Mouse (Mus musculus) hindbrain, embryonic 13.5 days (tissue): Measurements from ENCODE around the gene Ndrg4. TPM values are rescaled to one million over a fixed set of nuclear protein-coding genes. Genes with fewer than 3 reads are reported as not detected.

Experiments
- ATAC-seq: fragments of 200-750 bp; cut with Nextera tagmentation; 2 replicates; pipeline ENCODE4 v1.8.0; 2017; ENCODE audit warnings: moderate TSS enrichment; ENCODE audit not compliant: low FRiP score
- H3K27ac ChIP-seq: fragments of 300-500 bp; sonication (generic); 2 replicates; pipeline ENCODE4 v1.5.1; 2015; ENCODE audit warnings: inconsistent platforms, mild to moderate bottlenecking, moderate library complexity
- H3K27me3 ChIP-seq: fragments of 300-500 bp; sonication (generic); 2 replicates; pipeline ENCODE4 v1.6.1; 2015; ENCODE audit warnings: mild to moderate bottlenecking, inconsistent platforms
- H3K36me3 ChIP-seq: fragments of 300-500 bp; sonication (generic); 2 replicates; pipeline ENCODE4 v1.6.1; 2015; ENCODE audit warnings: mild to moderate bottlenecking, inconsistent platforms
- H3K4me1 ChIP-seq: fragments of 300-500 bp; sonication (generic); replicated peaks from 2 replicates; pipeline ENCODE4 v1.6.1; 2015; ENCODE audit warnings: inconsistent platforms
- H3K4me2 ChIP-seq: fragments of 300-500 bp; sonication (generic); 2 replicates; pipeline ENCODE4 v1.6.1; 2015; ENCODE audit warnings: inconsistent platforms, mild to moderate bottlenecking, moderate library complexity
- H3K4me3 ChIP-seq: fragments of 300-500 bp; sonication (generic); 2 replicates; pipeline ENCODE4 v1.5.1; 2015; ENCODE audit warnings: mild to moderate bottlenecking, inconsistent platforms
- H3K9ac ChIP-seq: fragments of 300-500 bp; sonication (generic); 2 replicates; pipeline ENCODE4 v1.6.1; 2015; ENCODE audit warnings: mild to moderate bottlenecking, inconsistent platforms
- H3K9me3 ChIP-seq: fragments of 300-500 bp; sonication (generic); 2 replicates; pipeline ENCODE4 v1.6.1; 2016; ENCODE audit warnings: inconsistent platforms
- WGBS: fragments of 180-500 bp; shearing (Covaris S2); methylation state at CpG from one replicate; pipeline ENCODE4 v1.1.7; 2015; 5-methylcytosine and 5-hydroxymethylcytosine counted together
- polyA plus RNA-seq: library from polyadenylated mRNA; unstranded; fragments of >200 nt; fragmentation: Nextera tagmentation; extraction: Ambion mirVana; gene quantifications from 2 replicates; pipeline ENCODE4 v1.2.1, GENCODE M21; 2015

The Ndrg4 gene
- 224 and 229 TPM in 2 replicates for polyA plus RNA-seq

DNA sequence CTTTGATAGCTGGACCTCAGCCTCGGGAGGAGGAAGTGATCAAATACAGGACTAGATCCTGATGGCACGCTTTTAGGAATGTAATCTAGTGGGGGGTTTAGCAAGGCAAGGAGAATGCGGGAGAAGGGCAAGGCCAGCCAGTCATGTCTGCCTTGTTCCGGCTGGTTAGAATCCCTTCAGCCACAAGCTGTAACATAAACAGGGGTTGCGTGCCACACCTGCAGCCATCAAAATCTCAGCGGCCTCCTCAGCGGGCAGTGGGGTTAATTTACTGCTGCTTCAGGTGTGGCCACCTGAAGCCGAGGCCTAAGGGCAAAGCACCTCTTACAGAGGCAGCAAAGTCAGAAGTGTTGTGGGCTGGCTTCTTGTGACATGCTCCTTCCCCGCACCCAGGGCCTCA, at the start of gene Ndrg4:
Gene Ndrg4, plus strand, starts transcription at position 350 of the 400 bp plus-strand sequence.
- Histone ChIP-seq H3K27ac (peak within 1 kb of the TSS; percentile 72), H3K4me3 (peak within 1 kb of the TSS; percentile 69), H3K4me1 (peaks cover 41% of the 10 kb centered on the region), H3K36me3 (no peaks in the 10 kb centered on the region), H3K27me3 (peaks cover 63% of the 10 kb centered on the region), H3K9ac (peak within 1 kb of the TSS; percentile 85), H3K9me3 (no peaks in the 10 kb centered on the region), H3K4me2 (peak within 1 kb of the TSS; percentile 74)
- 49% methylated on average over 9 of the region's 9 CpGs for WGBS
- ATAC-seq, result no peak

DNA sequence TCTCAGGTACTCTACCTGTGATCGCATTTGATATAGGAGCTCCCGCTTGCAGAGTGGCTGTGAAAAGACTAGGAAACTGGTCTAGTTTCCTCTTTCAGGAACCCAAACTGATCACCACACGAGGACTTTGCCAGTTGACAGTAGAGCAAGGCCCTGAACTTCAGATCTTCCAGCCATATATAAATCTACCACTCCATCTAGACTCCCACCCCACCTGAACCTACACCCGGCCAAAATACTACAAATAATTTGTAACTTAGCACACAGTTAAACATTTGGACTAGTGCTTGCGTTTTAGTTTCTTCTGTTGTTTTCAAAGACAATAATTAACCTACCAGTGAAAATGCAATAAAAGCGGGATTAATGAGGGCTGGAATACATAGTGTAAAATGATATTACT, 43.9 kb upstream of the Ndrg4 start:
- peaks cover 20% of the 10 kb centered on the region for H3K27me3 ChIP-seq
- 81% methylated on average over 6 of the region's 6 CpGs for WGBS
- no peak overlapping the region for H3K9ac ChIP-seq
- peaks cover 12% of the 10 kb centered on the region for H3K4me1 ChIP-seq
- no peak overlapping the region for H3K27ac ChIP-seq
- peak overlapping the region; percentile 83 for H3K4me3 ChIP-seq
- ATAC-seq, result no peak
- no peaks in the 10 kb centered on the region for H3K9me3 ChIP-seq
- H3K36me3 ChIP-seq, result no peaks in the 10 kb centered on the region
- H3K4me2 ChIP-seq, result peak overlapping the region; percentile 90

DNA sequence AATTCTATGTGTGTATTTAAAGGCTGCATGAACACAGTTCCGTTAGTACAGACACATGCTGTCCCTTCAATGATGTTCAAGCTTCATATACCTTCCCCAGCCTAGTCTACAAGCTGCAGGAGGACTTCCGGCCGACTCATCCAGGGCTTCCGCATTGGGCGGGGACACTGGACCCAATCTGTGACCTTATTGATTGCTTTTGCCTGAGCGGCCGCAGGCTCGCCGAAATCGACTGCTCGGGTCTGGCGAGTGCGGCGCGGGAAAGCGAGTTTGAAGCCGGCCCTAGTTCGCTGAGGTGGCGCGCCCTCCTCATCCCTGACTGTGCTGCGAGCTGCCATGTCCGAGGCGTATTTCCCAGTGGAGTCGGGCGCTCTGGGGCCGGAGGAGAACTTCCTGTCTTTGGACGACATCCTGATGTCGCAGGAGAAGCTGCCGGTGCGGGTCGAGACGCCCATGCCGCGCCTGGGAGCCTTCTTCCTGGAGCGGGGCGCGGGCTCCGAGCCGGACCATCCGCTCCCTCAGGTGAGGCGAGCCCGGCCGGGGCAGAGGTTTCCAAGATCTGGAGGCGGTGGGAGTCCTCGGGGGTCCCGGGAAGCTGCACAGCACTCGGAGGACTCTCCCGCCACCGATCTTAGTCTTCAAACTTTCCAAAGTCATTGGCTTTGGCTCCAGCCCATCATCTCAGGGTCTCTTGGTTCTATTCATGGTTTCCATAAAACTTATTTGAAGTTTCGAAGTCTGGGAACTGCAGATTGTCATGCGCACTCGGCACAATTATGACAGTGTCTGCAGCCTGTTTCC, 43.3 kb upstream of the Ndrg4 start, which contains the start of gene Gins3:
Gene Gins3, plus strand, starts transcription at position 192 of the 801 bp plus-strand sequence.
- H3K27me3 ChIP-seq, result peaks cover 16% of the 10 kb centered on the region
- peaks cover 12% of the 10 kb centered on the region for H3K4me1 ChIP-seq
- H3K4me3 ChIP-seq, result peak within 1 kb of the TSS; percentile 83
- H3K4me2 ChIP-seq, result peak within 1 kb of the TSS; percentile 90
- H3K9ac ChIP-seq, result peak within 1 kb of the TSS; percentile 77
- no peaks in the 10 kb centered on the region for H3K9me3 ChIP-seq
- WGBS, result under 1% methylated on average over 52 of the region's 52 CpGs
- ATAC-seq, result peak; percentile 94
- H3K36me3 ChIP-seq, result no peaks in the 10 kb centered on the region
- no peak within 1 kb of the TSS; the same call in 1 of the 2 replicates for H3K27ac ChIP-seq

DNA sequence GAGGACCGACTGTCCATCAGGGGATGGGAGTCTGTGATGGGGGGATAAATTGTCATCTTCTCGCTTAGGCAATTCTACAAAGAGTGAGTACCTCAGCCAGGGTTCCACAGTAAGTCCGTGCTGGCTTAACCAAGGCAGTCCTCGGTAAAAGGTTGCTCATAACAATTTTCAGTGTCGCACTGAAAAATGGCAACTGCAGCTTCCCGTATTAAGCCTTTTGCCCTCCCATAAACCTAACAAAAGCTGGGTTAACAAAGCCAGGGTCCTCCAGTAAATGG, 42.8 kb upstream of the Ndrg4 start:
- Histone ChIP-seq H3K36me3 (no peaks in the 10 kb centered on the region), H3K4me1 (peaks cover 12% of the 10 kb centered on the region), H3K4me2 (peak overlapping the region; percentile 90), H3K9me3 (no peaks in the 10 kb centered on the region), H3K27ac (no peak overlapping the region), H3K9ac (peak overlapping the region; percentile 77), H3K27me3 (peaks cover 11% of the 10 kb centered on the region), H3K4me3 (peak overlapping the region; percentile 83)
- ATAC-seq, result no peak
- 5% methylated on average over 6 of the region's 6 CpGs for WGBS

DNA sequence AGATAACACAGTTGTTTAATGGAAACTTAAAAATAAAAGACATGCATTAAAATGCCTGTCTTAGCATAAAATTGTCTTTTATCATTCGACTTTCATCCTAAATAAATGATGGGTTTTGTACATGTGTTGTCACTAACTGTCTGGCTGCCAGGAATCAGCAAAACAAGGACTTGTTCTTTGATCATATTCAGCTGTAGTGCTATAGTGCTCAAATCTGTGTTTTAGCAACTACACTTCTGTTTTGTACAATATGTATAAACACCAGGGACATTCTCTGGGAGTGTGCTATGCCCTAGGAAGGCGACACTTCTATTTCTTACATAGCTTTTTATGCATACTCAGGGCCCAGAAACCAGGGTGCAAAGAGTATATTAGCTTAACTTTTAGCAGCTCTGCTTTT, 31.8 kb upstream of the Ndrg4 start:
- Histone ChIP-seq H3K9ac (no peak overlapping the region), H3K27me3 (no peaks in the 10 kb centered on the region), H3K36me3 (peaks cover 4% of the 10 kb centered on the region), H3K4me2 (no peak overlapping the region), H3K4me3 (no peak overlapping the region), H3K4me1 (no peaks in the 10 kb centered on the region), H3K9me3 (no peaks in the 10 kb centered on the region), H3K27ac (no peak overlapping the region)
- no peak for ATAC-seq
- whole genome bisulfite sequencing, result 94% methylated on average over 2 of the region's 2 CpGs

DNA sequence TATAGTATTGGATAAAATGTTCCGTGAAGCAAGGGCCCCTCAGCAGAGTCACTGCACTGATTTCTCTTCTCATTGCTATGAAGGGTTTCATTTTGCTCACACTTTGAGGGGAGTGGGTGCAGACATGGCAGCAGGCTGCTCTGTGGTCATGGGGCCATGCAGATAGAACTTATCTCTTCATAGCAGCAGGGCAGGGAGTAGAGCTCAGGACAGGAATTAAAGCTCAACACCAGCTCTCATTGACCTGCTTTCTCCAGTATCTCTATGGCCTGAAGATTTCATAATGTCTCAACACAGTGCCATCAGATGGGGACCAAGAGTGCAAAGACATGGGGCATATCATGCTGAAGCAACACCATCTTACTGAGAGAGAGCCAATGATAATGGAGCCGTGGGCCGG, 28.5 kb upstream of the Ndrg4 start:
- no peak for ATAC-seq
- 87% methylated on average over 3 of the region's 3 CpGs for WGBS

DNA sequence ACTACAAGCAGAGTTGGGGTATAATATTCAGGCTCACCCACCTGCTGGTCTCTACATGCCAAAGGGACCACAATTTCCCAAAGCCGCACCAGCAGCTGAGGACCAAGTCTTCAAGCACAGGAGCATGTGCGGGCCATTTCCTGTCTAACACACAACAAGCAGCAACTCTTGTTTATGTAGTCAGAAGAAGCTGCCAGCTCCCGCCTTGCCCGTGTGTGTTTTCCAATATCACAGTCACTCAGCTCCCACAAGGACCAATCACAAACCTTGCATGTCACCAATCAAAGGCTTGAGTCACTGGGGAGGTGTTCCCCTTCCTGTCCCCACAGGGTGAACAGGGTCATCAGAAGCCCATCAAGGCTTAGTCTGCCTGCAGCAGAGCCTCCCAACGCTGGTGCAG, 23.4 kb upstream of the Ndrg4 start:
- Histone ChIP-seq H3K4me1 (no peaks in the 10 kb centered on the region), H3K4me2 (no peak overlapping the region), H3K9ac (no peak overlapping the region), H3K27ac (no peak overlapping the region), H3K27me3 (no peaks in the 10 kb centered on the region), H3K4me3 (no peak overlapping the region), H3K9me3 (no peaks in the 10 kb centered on the region), H3K36me3 (no peaks in the 10 kb centered on the region)
- 77% methylated on average over 5 of the region's 5 CpGs for WGBS
- no peak for ATAC-seq

More for the DNA sequence above, 28.5 kb upstream of the Ndrg4 start:
- H3K9ac ChIP-seq, result no peak overlapping the region
- peaks cover 3% of the 10 kb centered on the region for H3K36me3 ChIP-seq
- H3K4me2 ChIP-seq, result no peak overlapping the region
- no peaks in the 10 kb centered on the region for H3K27me3 ChIP-seq
- H3K4me1 ChIP-seq, result no peaks in the 10 kb centered on the region
- H3K4me3 ChIP-seq, result no peak overlapping the region
- H3K9me3 ChIP-seq, result no peaks in the 10 kb centered on the region
- no peak overlapping the region for H3K27ac ChIP-seq

DNA sequence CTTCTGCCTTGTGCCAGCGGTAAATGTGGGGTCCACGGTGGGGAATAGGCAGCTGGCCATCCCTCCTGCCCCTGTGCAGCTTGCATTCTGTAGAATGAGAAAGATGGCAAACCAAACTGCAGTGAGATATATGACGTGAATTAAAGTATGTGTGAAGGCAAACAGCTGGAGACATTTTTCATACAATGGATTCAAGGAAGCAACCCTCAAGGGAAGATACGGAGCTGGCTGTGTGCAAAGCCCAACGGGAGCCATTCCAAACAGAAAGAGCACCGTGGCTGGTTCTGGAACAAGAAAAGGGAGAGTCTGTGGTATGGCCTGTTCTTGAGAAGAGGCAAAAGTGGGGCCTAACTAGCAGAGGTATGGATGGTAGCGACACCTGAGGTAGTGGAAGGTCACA, 20.9 kb upstream of the Ndrg4 start:
- Histone ChIP-seq H3K4me1 (no peaks in the 10 kb centered on the region), H3K9me3 (no peaks in the 10 kb centered on the region), H3K4me2 (no peak overlapping the region), H3K9ac (no peak overlapping the region), H3K4me3 (no peak overlapping the region), H3K27ac (no peak overlapping the region), H3K36me3 (no peaks in the 10 kb centered on the region), H3K27me3 (no peaks in the 10 kb centered on the region)
- 78% methylated on average over 7 of the region's 7 CpGs for WGBS
- ATAC-seq, result no peak

DNA sequence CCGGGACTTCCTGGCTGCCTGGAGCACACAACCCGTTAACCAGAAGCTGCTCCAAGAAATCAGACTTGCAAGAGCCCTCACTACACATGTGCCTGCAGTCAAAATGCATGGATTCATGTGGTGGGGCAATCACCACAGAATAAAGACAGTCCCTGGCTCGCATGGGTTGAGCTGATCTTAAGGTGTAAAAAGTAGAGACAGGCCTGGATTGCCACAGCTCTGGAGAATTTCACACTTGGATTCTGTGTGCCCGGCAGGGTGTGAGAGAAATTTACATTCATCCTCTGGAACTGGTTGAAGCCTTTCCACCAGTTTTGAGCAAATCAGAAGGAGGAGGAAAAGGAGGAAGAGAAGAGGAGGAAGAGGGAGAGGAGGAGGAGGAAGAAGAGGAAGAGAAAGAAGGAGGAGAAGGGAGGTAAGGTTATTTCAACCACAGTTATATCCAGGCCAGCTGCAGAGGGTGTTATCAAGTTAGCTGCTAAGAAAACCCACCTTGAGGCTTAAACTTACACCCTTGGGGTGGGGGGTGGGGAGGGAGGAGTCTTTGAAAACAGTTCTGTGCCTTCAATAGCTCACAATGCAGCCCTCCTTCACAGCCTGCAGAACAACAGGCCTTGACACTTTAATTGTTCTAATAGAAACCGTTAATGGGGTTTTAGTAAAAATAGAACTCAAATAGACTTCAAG, 20.3 kb upstream of the Ndrg4 start:
- Histone ChIP-seq H3K36me3 (no peaks in the 10 kb centered on the region), H3K9ac (no peak overlapping the region), H3K27me3 (no peaks in the 10 kb centered on the region), H3K4me3 (no peak overlapping the region), H3K4me2 (no peak overlapping the region), H3K9me3 (no peaks in the 10 kb centered on the region), H3K27ac (no peak overlapping the region), H3K4me1 (no peaks in the 10 kb centered on the region)
- 56% methylated on average over 5 of the region's 5 CpGs for WGBS
- no peak for ATAC-seq

DNA sequence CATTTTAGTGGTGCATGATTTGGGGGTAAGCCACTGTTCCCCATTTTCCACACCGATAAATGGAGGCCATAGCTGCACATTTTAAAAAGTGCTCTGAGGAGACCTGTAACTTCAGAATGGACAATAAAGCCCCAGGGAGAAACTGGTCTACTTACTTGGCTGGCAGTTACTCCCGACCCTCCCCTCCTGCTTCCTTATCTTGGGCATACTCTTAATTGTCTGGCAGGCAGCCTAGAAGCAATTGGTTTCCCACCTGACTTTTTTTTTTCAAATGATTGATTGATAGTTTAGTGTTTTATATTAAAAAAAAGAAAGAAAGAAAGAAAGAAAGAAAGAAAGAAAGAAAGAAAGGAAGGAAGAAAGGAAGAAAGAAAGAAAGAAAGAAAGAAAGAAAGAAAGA, 19.3 kb upstream of the Ndrg4 start:
- H3K4me3 ChIP-seq, result no peak overlapping the region
- H3K27ac ChIP-seq, result no peak overlapping the region
- no peaks in the 10 kb centered on the region for H3K27me3 ChIP-seq
- ATAC-seq, result no peak
- H3K9ac ChIP-seq, result no peak overlapping the region
- 65% methylated on average over 2 of the region's 2 CpGs for whole genome bisulfite sequencing
- no peaks in the 10 kb centered on the region for H3K36me3 ChIP-seq
- no peaks in the 10 kb centered on the region for H3K9me3 ChIP-seq
- H3K4me1 ChIP-seq, result no peaks in the 10 kb centered on the region
- no peak overlapping the region for H3K4me2 ChIP-seq

DNA sequence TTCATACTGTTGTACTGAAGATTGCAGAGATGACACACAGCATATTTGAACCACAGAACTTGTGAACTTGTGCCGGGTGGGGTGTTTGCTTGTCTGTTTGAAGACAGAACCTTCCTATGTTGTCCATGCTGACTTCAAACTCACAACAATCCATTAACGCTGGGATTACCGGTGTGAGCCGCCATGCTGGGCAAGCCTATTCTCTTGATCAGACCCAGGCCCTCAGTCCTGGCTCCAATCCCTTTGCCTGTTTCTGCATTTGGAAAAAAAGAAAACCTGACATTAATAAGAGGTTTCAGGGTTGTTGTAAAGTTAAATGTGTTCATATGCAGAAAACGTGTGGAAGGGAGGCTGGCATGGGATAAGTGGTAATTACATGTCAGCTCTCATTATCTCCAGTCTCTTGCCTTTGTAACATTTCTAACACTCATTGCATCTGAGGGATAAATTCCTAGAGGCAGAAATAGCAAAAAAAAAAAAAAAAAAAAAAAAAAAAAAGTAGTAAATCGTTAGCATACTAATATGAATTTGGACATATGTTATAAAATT, 16.4 kb upstream of the Ndrg4 start:
- 79% methylated on average over 6 of the region's 6 CpGs for WGBS
- Histone ChIP-seq H3K4me3 (no peak overlapping the region), H3K27ac (no peak overlapping the region), H3K36me3 (no peaks in the 10 kb centered on the region), H3K4me1 (no peaks in the 10 kb centered on the region), H3K4me2 (no peak overlapping the region), H3K9me3 (no peaks in the 10 kb centered on the region), H3K27me3 (no peaks in the 10 kb centered on the region), H3K9ac (no peak overlapping the region)
- no peak for ATAC-seq

DNA sequence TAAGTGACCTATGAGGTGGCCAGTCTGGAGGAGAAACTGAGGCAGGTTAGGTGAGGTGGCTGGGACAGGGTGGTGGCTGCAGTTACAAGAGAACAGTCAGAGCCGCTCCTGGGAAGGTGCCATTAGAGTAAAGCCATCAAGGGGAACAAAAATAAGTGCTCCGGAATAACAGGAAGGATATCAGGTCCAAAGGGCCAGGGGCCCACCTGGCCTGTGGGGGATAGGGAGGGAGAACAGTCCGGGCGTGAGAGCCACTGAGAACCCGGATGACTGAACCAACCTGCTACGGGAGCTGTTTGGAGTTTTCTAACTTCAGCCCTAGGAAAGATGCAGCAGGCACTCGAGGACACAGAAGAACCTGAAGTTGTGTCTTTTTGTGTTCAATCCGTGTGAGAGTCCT, 15.7 kb upstream of the Ndrg4 start:
- 83% methylated on average over 8 of the region's 8 CpGs for WGBS
- no peak for ATAC-seq
- no peaks in the 10 kb centered on the region for H3K27me3 ChIP-seq

More for the DNA sequence above, 15.7 kb upstream of the Ndrg4 start:
- Histone ChIP-seq H3K9me3 (no peaks in the 10 kb centered on the region), H3K36me3 (no peaks in the 10 kb centered on the region), H3K27ac (no peak overlapping the region), H3K4me1 (no peaks in the 10 kb centered on the region), H3K9ac (no peak overlapping the region), H3K4me2 (no peak overlapping the region), H3K4me3 (no peak overlapping the region)
